Mouse (Mus musculus): ENCODE measurements around the gene Gm7697.
A peak's percentile ranks its signal among the peaks of the same experiment; 100 is the strongest.
"Not testable (repeated sequence)": the region's sequence is repeated elsewhere in the genome, so short reads cannot be mapped to it uniquely, and the experiment has no call there.

Gene Gm7697

GRCm38 (mm10) chr8:69522876-69523275 lies at the start of gene Gm7697:
Gene Gm7697, minus strand, starts transcription at chr8:69522976.
- not testable (repeated sequence) for DNase-seq (ENCODE audit: low spot score in 2 of 2)

- DNase-seq (ENCODE audit: low spot score in 2 of 2): not testable (repeated sequence)
Observed at GRCm38 (mm10) chr8:69551249-69551648, 28.5 kb upstream of the Gm7697 start.

- peak; percentile 77 to 81 for DNase-seq (ENCODE audit: low spot score in 2 of 2)
Observed at GRCm38 (mm10) chr8:69549556-69549955, 26.8 kb upstream of the Gm7697 start.

- not testable (repeated sequence) for DNase-seq (ENCODE audit: low spot score in 2 of 2)
Observed at GRCm38 (mm10) chr8:69548114-69548513, 25.3 kb upstream of the Gm7697 start.

GRCm38 (mm10) chr8:69547208-69547607 lies 24.4 kb upstream of the Gm7697 start:
- DNase-seq (ENCODE audit: low spot score in 2 of 2): not testable (repeated sequence)

GRCm38 (mm10) chr8:69545020-69545419 lies 22.2 kb upstream of the Gm7697 start:
- DNase-seq (ENCODE audit: low spot score in 2 of 2): not testable (repeated sequence)

GRCm38 (mm10) chr8:69544511-69544910 lies 21.7 kb upstream of the Gm7697 start:
- DNase-seq (ENCODE audit: low spot score in 2 of 2): not testable (repeated sequence)

- not testable (repeated sequence) for DNase-seq (ENCODE audit: low spot score in 2 of 2)
Observed at GRCm38 (mm10) chr8:69543984-69544383, 21.2 kb upstream of the Gm7697 start.

GRCm38 (mm10) chr8:69540764-69541163 lies 18.0 kb upstream of the Gm7697 start:
- DNase-seq (ENCODE audit: low spot score in 2 of 2): not testable (repeated sequence)

- DNase-seq (ENCODE audit: low spot score in 2 of 2): not testable (repeated sequence)
Observed at GRCm38 (mm10) chr8:69540331-69540730, 17.6 kb upstream of the Gm7697 start.

GRCm38 (mm10) chr8:69474946-69475345 lies 47.8 kb downstream of the Gm7697 start:
- not testable (repeated sequence) for DNase-seq (ENCODE audit: low spot score in 2 of 2)

- DNase-seq (ENCODE audit: low spot score in 2 of 2): not testable (repeated sequence)
Observed at GRCm38 (mm10) chr8:69453465-69453864, 69.3 kb downstream of the Gm7697 start, which contains the start of gene Gm9495. Gene Gm9495, minus strand, starts transcription at chr8:69453565.
